ENCODE assay signal across 10 mouse cellular contexts in genomic region chr4:155469590-155470262, GRCm38 (mm10). TPM values are rescaled to one million over a fixed set of nuclear protein-coding genes. Genes with fewer than 3 reads are reported as not detected.
DNase-seq lines count a peak whose midpoint lies in the region; ATAC-seq and TF ChIP-seq lines count a peak whose summit lies in the region.
"Had no signal": no experiment of that assay in that cellular context is flagged by ENCODE, and none has a peak within 500 bp of the region (broad histone marks: within the 10 kb centered on the region; RNA-seq: fewer than 3 reads in every experiment).

No protein-coding gene starts in this region.

- in situ Hi-C loops in ES-E14 (cut with MboI; ENCODE audit: low sequenced_read_pairs in 2 of 2, unreplicated experiment in 2 of 2) = no loop called here

- no peak for TF ChIP-seq CTCF in hindbrain, postnatal 0 days (IDR thresholded peaks at IDR 0.05; ENCODE audit: low read depth)
- TF ChIP-seq CTCF in kidney, postnatal 0 days (IDR thresholded peaks at IDR 0.05; ENCODE audit: low read depth) = no peak
- TF ChIP-seq CTCF in left cerebral cortex, adult 2 months (IDR thresholded peaks at IDR 0.05) = no peak

- peaks cover 5% of the 10 kb centered on the region; the same call in 1 of the 2 replicates for H3K4me1 ChIP-seq in hindbrain, postnatal 0 days (ENCODE audit: insufficient read depth, low read length)
- H3K4me1 ChIP-seq in hindbrain, embryonic 16.5 days (ENCODE audit: control insufficient read depth, insufficient read depth, low read depth, low read length) = no peaks in the 10 kb centered on the region
- H3K4me1 ChIP-seq in ES-E14 (ENCODE audit: control insufficient read depth in 2 of 2, insufficient read depth in 2 of 2, low read length in 2 of 2, poor library complexity in 1 of 2) = peaks cover 0 to 19% of the 10 kb centered on the region in 2 experiments; a peak in 1 of 4 replicates
- 0 out of 2 replicates have a peak, but pooled peaks cover 4% of the 10 kb centered on the region for H3K4me1 ChIP-seq in kidney, postnatal 0 days (replicated peaks; ENCODE audit: insufficient read depth, low read length)

- no peak overlapping the region for H3K4me3 ChIP-seq in hindbrain, postnatal 0 days (ENCODE audit: low read length)
- H3K4me3 ChIP-seq in hindbrain, embryonic 16.5 days (ENCODE audit: low read length) = no peak overlapping the region
- H3K4me3 ChIP-seq in ES-E14 (ENCODE audit: insufficient read depth in 1 of 2, low read depth in 1 of 2, low read length in 2 of 2, poor library complexity in 1 of 2, severe bottlenecking in 1 of 2) = peak overlapping the region; percentile 59 to 63; a peak in 2 of 4 replicates
- no peak overlapping the region for H3K4me3 ChIP-seq in kidney, postnatal 0 days (replicated peaks; ENCODE audit: low read depth, low read length)
- no peak overlapping the region for H3K4me3 ChIP-seq in left cerebral cortex, adult 2 months

- no peak overlapping the region for H3K27ac ChIP-seq in hindbrain, postnatal 0 days
- H3K27ac ChIP-seq in hindbrain, embryonic 16.5 days (ENCODE audit: low read depth, low read length) = no peak overlapping the region
- no peak overlapping the region for H3K27ac ChIP-seq in ES-E14 (ENCODE audit: insufficient read depth, low read depth, low read length, poor library complexity, severe bottlenecking)
- no peak overlapping the region; the same call in 1 of the 2 replicates for H3K27ac ChIP-seq in kidney, postnatal 0 days
- H3K27ac ChIP-seq in left cerebral cortex, adult 2 months = no peak overlapping the region
- H3K27ac ChIP-seq: embryonic facial prominence, embryonic 12.5 days; macrophage had no signal

- no peaks in the 10 kb centered on the region for H3K36me3 ChIP-seq in hindbrain, postnatal 0 days (ENCODE audit: insufficient read depth, low read length)
- no peaks in the 10 kb centered on the region for H3K36me3 ChIP-seq in hindbrain, embryonic 16.5 days (ENCODE audit: control insufficient read depth, insufficient read depth, low read length)
- no peaks in the 10 kb centered on the region for H3K36me3 ChIP-seq in ES-E14 (ENCODE audit: control insufficient read depth, insufficient read depth, low read length, poor library complexity, severe bottlenecking)
- H3K36me3 ChIP-seq in kidney, postnatal 0 days (ENCODE audit: insufficient read depth, low read length) = no peaks in the 10 kb centered on the region
- H3K36me3 ChIP-seq: embryonic facial prominence, embryonic 12.5 days had no signal

- H3K9me3 ChIP-seq in hindbrain, postnatal 0 days (ENCODE audit: low read length) = no peaks in the 10 kb centered on the region
- H3K9me3 ChIP-seq in hindbrain, embryonic 16.5 days (ENCODE audit: control insufficient read depth, low read length) = no peaks in the 10 kb centered on the region
- no peaks in the 10 kb centered on the region for H3K9me3 ChIP-seq in ES-E14 (ENCODE audit: control insufficient read depth, insufficient read depth, low read depth, low read length)
- H3K9me3 ChIP-seq in kidney, postnatal 0 days (replicated peaks; ENCODE audit: low read length) = no peaks in the 10 kb centered on the region
- H3K9me3 ChIP-seq: embryonic facial prominence, embryonic 12.5 days had no signal

- no peak overlapping the region for H3K9ac ChIP-seq in hindbrain, postnatal 0 days (replicated peaks; ENCODE audit: low read length)
- H3K9ac ChIP-seq in hindbrain, embryonic 16.5 days (ENCODE audit: low read depth, low read length) = no peak overlapping the region; the same call in 1 of the 2 replicates
- H3K9ac ChIP-seq in ES-E14 (ENCODE audit: insufficient read depth, low read depth, low read length, poor library complexity, severe bottlenecking) = no peak overlapping the region
- H3K9ac ChIP-seq in kidney, postnatal 0 days (ENCODE audit: low read depth, low read length) = peak overlapping the region; percentile 19; the same call in 1 of the 2 replicates

- peak; percentile 14 for DNase-seq in hindbrain, postnatal 0 days (ENCODE audit: low spot score)
- DNase-seq in ES-E14 (ENCODE audit: low read depth, low spot score) = no peak
- DNase-seq in gastrocnemius, adult 8-10 months (ENCODE audit: low spot score in 2 of 2) = peak; percentile 84 to 88
- no peak for DNase-seq in kidney, postnatal 0 days (ENCODE audit: low spot score)
- DNase-seq in left cerebral cortex, adult 2 months (ENCODE audit: extremely low spot score in 1 of 2, low spot score in 2 of 2) = no peak

- intact Hi-C loops in left cerebral cortex, adult 2 months (cut with DNase I) = loop anchor here (5.0 kb wide), 1 partner anchor 102 kb away; no protein-coding TSS in a partner anchor

- no peaks in the 10 kb centered on the region for H3K27me3 ChIP-seq in hindbrain, postnatal 0 days (ENCODE audit: insufficient read depth, low read length)
- no peaks in the 10 kb centered on the region for H3K27me3 ChIP-seq in hindbrain, embryonic 16.5 days (replicated peaks; ENCODE audit: control insufficient read depth, insufficient read depth, low read length)
- no peaks in the 10 kb centered on the region for H3K27me3 ChIP-seq in kidney, postnatal 0 days (ENCODE audit: insufficient read depth, low read length)

- ATAC-seq in hindbrain, postnatal 0 days = peak; percentile 72
- no peak for ATAC-seq in hindbrain, embryonic 16.5 days
- peak; percentile 58; the same call in 1 of the 2 replicates for ATAC-seq in kidney, postnatal 0 days (replicated peaks; ENCODE audit: low FRiP score, low read depth)
- no peak for ATAC-seq in activated CD4-positive, CD25-positive, alpha-beta regulatory T cell, adult 4 months
- no peak for ATAC-seq in erythroid progenitor cell, adult 5-6 weeks (replicated peaks; ENCODE audit: low FRiP score, poor library complexity, severe bottlenecking)

- peak overlapping the region; percentile 14; the same call in 1 of the 2 replicates for H3K4me2 ChIP-seq in hindbrain, postnatal 0 days (ENCODE audit: low read depth, low read length)
- no peak overlapping the region for H3K4me2 ChIP-seq in hindbrain, embryonic 16.5 days (ENCODE audit: low read length)
- H3K4me2 ChIP-seq in kidney, postnatal 0 days (ENCODE audit: low read length) = peak overlapping the region; percentile 48

- WGBS in hindbrain, postnatal 0 days = 74% methylated on average over 18 of the region's 18 CpGs
- WGBS in hindbrain, embryonic 16.5 days = 86% methylated on average over 18 of the region's 18 CpGs
- 80% methylated on average over 18 of the region's 18 CpGs for WGBS in kidney, postnatal 0 days

TF ChIP-seq in ES-E14, 5 proteins besides CTCF, POLR2A, EP300 and RAD21:
- no peak for TF ChIP-seq MAFK (IDR thresholded peaks at IDR 0.05; ENCODE audit: insufficient read depth, low read depth, low read length)
- TF ChIP-seq ZNF384 (IDR thresholded peaks at IDR 0.05; ENCODE audit: low read depth, low read length) = no peak
- TF ChIP-seq CHD2 (IDR thresholded peaks at IDR 0.05; ENCODE audit: low read depth, low read length) = no peak
- TF ChIP-seq ZC3H11A (IDR thresholded peaks at IDR 0.05; ENCODE audit: borderline replicate concordance, low read depth, low read length) = no peak
- no peak for TF ChIP-seq HCFC1 (IDR thresholded peaks at IDR 0.05; ENCODE audit: borderline replicate concordance, insufficient read depth, low read length)

RNA-seq across cellular contexts. Expression of gene Tmem52, which starts 0.8 kb away (rescaled TPM):
- total RNA-seq in hindbrain, postnatal 0 days (2014; rRNA removed) = 0.61 and 3.7 TPM in 2 replicates
- polyA plus RNA-seq in hindbrain, postnatal 0 days (2015; fragmentation: Nextera tagmentation; extraction: Ambion mirVana) = 0.46 and 0.74 TPM in 2 replicates
- polyA plus RNA-seq in hindbrain, embryonic 16.5 days (2015; fragmentation: Nextera tagmentation; extraction: Ambion mirVana) = 0.34 TPM in 1 of 2 replicates, not detected in the other
- 0.58 and 0.67 TPM in 2 replicates for total RNA-seq in ES-E14 (2012; rRNA removed)
- total RNA-seq in gastrocnemius, adult 8-10 months (2022) = 100 to 1,000 TPM; 139 to 250 (median 181) TPM
- 6.5 and 7.3 TPM in 2 replicates for polyA plus RNA-seq in kidney, postnatal 0 days (2015; fragmentation: Nextera tagmentation; extraction: Ambion mirVana)
- not detected for polyA plus RNA-seq in activated CD4-positive, CD25-positive, alpha-beta regulatory T cell, adult 4 months (2017; shearing (Covaris generic))
- total RNA-seq in erythroid progenitor cell, adult 5-6 weeks (2015; ENCODE audit: low replicate concordance) = not detected in 2 replicates
- not detected in 2 replicates for total RNA-seq in erythroid progenitor cell, adult 5-6 weeks (2017; ENCODE audit: low replicate concordance)
- 1 to 10 TPM; 1.7 to 1.9 TPM for total RNA-seq in left cerebral cortex, adult 2 months (2021)
- polyA plus RNA-seq: embryonic facial prominence, embryonic 12.5 days; macrophage had no signal

RNA-seq across cellular contexts. Expression of gene Gnb1, which starts 21.4 kb away (rescaled TPM):
- total RNA-seq in hindbrain, postnatal 0 days (2014; rRNA removed) = 363 and 456 TPM in 2 replicates
- polyA plus RNA-seq in hindbrain, postnatal 0 days (2015; fragmentation: Nextera tagmentation; extraction: Ambion mirVana) = 1,192 and 1,230 TPM in 2 replicates
- 1,017 and 1,097 TPM in 2 replicates for polyA plus RNA-seq in hindbrain, embryonic 16.5 days (2015; fragmentation: Nextera tagmentation; extraction: Ambion mirVana)
- 134 and 156 TPM in 2 replicates for total RNA-seq in ES-E14 (2012; rRNA removed)
- 10 to 100 TPM; 44.1 to 58.4 (median 47.3) TPM for total RNA-seq in gastrocnemius, adult 8-10 months (2022)
- polyA plus RNA-seq in kidney, postnatal 0 days (2015; fragmentation: Nextera tagmentation; extraction: Ambion mirVana) = 376 and 406 TPM in 2 replicates
- polyA plus RNA-seq in activated CD4-positive, CD25-positive, alpha-beta regulatory T cell, adult 4 months (2017; shearing (Covaris generic)) = 100 to 1,000 TPM in 1 of 2 experiments, 10 to 100 TPM in 1; 90.9 to 196 TPM
- total RNA-seq in erythroid progenitor cell, adult 5-6 weeks (2015; ENCODE audit: low replicate concordance) = 95.2 and 108 TPM in 2 replicates
- 24.6 and 31.3 TPM in 2 replicates for total RNA-seq in erythroid progenitor cell, adult 5-6 weeks (2017; ENCODE audit: low replicate concordance)
- total RNA-seq in left cerebral cortex, adult 2 months (2021) = 100 to 1,000 TPM; 853 to 870 TPM

Comparison
In these comparisons a context has a peak if more than half of its experiments do, and no peak if none do; other contexts are left out.
1. ATAC-seq: peak in hindbrain, postnatal 0 days (single experiment) and kidney, postnatal 0 days (single experiment); none in hindbrain, embryonic 16.5 days (single experiment), activated CD4-positive, CD25-positive, alpha-beta regulatory T cell, adult 4 months (single experiment) and erythroid progenitor cell, adult 5-6 weeks (single experiment).
2. DNase-seq: peak in hindbrain, postnatal 0 days (single experiment) and gastrocnemius, adult 8-10 months (2 of 2); none in ES-E14 (single experiment), kidney, postnatal 0 days (single experiment) and left cerebral cortex, adult 2 months (0 of 2).
3. H3K4me3 ChIP-seq: peak in ES-E14 (2 of 2); none in hindbrain, postnatal 0 days (single experiment), hindbrain, embryonic 16.5 days (single experiment), kidney, postnatal 0 days (single experiment) and left cerebral cortex, adult 2 months (single experiment).
4. RNA of gene Tmem52, which starts 0.8 kb away (total RNA-seq): 139 to 250 TPM in gastrocnemius, adult 8-10 months; 0.61 to 3.7 TPM in hindbrain, postnatal 0 days, 1.7 to 1.9 TPM in left cerebral cortex, adult 2 months, 0.58 to 0.67 TPM in ES-E14 and not detected in erythroid progenitor cell, adult 5-6 weeks; every median in the first group is over 10 times any median in the second.